Mouse (Mus musculus): Measurements from ENCODE around the gene Rnf216.
"Not testable (repeated sequence)": the region's sequence is repeated elsewhere in the genome, so short reads cannot be mapped to it uniquely, and the experiment has no call there.

The Rnf216 gene

DNA sequence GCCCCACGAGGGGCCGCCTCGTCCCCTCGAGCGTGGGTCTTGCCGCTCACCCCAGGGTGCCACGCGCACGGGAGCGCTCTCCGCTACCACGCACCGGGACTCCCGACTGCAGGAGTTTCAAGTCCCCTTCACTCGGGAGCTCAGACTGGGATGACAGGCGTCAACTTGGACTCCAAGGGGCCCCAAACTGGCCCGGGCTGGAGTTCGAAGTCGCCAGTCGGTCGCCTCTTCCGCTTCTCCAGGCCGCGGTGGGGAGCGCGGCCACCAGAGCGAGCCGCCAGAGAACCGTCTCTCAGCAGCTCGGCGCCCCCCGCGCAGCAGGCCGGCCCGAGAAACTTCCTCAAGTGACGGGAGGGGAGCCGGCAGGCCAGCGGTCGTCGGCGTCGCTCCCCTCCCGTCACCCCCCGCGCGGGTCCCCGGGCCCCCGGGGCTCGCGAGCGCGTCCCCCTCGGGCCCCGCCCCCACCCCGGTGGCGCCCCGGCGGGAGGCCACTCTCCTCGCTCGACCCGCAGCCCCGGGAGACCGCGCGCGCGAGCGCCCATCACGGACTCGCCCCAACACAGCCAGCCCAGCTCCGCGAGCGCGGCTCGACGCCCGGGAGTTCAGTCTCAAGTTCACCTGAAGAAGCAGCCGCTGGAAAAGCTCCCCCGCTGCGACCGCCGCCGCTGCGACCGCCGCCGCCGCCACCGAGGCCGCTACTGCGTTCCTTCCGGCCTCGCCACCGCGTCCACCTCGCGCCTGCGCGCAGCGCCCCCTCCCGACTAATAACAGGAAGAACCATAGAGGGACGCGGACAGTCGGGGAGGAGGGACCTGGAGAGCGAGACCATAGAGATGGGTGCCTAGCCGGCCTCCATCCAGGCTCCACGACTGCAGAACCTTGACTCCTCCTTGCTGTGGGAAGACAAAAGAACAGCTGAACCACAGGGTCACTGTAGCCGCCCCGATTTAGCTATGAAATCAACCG lies at the start of gene Rnf216:
Rnf216 (minus strand) TSS at position 714 of the 966 bp plus-strand sequence.
- peak; percentile 93 to 96 for DNase-seq

- no peak for DNase-seq
These were observed 42.7 kb upstream of the Rnf216 start for GRCm38 (mm10) chr5:143155534-143155933.

GRCm38 (mm10) chr5:143153756-143154155 lies 41.0 kb upstream of the Rnf216 start:
- peak in 1 of 2 experiments; percentile 10 for DNase-seq

GRCm38 (mm10) chr5:143150044-143150443 lies 37.2 kb upstream of the Rnf216 start:
- DNase-seq, result no peak

DNA sequence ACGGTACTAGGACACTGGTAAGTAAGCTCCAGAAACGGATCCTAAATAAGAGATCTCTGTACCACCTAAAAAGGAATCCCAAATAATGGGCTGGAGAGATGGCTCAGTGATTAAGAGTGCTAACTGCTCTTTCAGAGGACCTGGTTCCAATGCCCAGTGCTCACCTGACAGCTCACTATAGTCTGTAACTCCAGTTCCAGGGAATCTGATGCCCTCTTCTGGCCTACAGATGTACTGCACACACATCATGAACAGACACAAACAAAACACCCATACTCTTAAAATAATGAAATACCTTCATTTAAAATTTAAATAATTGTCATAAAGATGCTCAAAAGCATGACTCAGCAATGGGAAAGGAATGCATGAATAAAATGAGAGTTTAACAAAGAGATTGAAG lies 36.7 kb upstream of the Rnf216 start:
- DNase-seq, result no peak

- no peak for DNase-seq
These were observed 35.9 kb upstream of the Rnf216 start for GRCm38 (mm10) chr5:143148661-143149060.

- DNase-seq, result no peak
These were observed 34.7 kb upstream of the Rnf216 start, which contains the start of gene Olfr718-ps1 for GRCm38 (mm10) chr5:143147481-143147880. Gene Olfr718-ps1 (minus strand): TSS chr5:143147581.

- no peak for DNase-seq
These were observed 24.8 kb upstream of the Rnf216 start for GRCm38 (mm10) chr5:143137580-143137979.

GRCm38 (mm10) chr5:143135042-143135441 lies 22.2 kb upstream of the Rnf216 start:
- DNase-seq, result no peak

GRCm38 (mm10) chr5:143134216-143135010 lies 21.6 kb upstream of the Rnf216 start:
- DNase-seq, result not testable (repeated sequence)

DNA sequence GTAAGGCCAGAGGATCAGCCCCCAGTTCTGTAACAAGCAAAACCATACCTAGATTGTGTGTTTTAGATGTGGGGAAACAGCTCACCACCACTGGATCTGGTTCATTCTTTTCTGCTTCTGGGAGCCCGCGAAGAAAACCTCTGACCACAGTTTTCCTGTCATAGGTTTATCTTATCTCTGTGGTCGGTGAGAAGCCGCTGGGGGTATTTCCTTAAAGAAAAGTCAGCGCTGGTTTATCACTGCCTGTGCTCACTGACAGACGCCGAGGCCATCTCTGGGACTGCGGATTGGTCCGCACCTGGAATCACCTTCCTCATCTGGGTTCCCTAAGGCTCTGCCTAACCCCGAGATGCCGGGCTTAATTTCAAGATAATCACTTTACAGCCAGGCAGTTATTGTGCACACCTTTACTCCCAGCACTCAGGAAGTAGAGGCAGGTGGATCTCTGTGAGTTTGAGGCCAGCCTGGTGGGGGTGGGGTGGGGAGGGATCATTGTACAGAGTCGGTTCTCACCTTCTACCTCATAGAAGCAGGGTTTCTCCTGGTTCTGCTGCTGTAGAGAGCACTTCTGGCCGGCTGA lies 20.2 kb upstream of the Rnf216 start:
- DNase-seq, result no peak

DNA sequence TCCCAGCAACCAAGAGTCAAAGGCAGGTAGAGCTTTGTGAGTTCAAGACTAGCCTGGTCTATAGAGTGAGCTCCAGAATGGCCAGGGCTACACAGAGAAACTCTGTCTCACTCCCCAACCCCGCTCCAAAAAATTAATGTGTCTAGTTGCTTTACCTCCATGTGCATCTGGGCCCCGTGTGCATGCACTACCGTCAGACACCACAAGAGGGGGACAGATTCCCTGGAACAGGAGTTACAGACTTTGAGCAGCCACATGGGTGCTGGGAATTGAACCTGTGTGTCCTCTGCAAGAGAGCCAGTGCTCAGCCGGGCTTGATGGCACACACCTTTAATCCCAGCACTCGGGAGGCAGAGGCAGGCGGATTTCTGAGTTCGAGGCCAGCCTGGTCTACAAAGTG lies 17.5 kb upstream of the Rnf216 start:
- peak in 1 of 2 experiments; percentile 12 for DNase-seq

DNA sequence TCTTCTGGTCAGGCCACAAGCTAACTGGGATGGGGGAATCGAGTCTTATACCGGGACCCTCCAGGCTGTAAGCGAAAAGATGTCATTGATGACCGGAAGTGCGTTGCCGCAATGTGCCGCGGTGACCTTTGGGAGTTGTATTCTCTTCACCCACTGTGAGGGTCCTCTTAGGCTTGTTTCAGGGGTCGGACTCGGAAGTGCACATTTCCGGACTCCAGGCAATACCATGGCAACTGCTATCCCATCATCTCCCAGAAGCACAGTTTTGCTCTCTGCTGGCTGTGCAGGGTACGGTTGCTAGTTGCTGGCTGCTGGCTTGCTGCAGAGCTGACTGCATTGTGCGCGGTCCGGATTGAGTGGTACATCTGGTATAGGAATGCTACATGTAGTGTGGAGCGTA lies 16.3 kb upstream of the Rnf216 start:
- no peak for DNase-seq

- DNase-seq, result no peak
These were observed 15.0 kb upstream of the Rnf216 start for GRCm38 (mm10) chr5:143127837-143128236.

DNA sequence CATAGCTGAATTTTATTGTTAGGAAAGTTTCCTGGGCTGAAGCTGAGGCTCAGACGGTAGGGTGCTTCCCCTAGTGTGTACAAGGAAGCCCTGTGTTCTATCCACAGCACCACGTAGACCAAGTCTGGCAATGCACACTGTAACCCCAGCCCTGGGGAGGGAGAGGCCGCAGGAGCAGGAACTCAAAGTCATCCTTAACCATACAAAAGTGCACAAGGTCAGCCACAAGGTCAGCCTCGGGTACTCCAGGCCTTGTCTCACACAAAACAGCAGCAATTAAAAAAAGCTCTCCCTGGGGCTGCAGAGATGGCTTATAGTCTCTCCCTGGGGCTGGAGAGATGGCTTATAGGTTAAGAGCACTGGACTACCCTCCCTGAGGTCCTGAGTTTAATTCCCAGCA lies 14.1 kb upstream of the Rnf216 start:
- no peak for DNase-seq

DNA sequence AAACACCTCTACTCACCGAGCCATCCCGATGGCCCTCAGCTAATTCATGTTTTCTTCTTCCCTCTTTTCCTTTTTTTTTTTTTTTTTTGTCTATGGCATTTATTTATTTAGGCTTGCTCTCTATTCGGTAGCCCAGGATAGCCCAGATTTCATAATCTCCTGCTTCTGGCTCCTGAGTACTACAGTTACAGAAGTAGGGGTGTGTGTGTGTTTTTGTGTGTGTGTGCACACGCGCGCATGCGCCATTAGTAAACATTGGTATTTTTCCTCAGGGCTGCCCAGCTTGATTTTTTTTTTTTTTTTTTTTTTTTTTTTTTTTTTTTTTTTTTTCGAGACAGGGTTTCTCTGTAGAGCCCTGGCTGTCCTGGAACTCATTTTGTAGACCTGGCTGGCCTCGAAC lies 13.3 kb upstream of the Rnf216 start:
- no peak for DNase-seq

DNA sequence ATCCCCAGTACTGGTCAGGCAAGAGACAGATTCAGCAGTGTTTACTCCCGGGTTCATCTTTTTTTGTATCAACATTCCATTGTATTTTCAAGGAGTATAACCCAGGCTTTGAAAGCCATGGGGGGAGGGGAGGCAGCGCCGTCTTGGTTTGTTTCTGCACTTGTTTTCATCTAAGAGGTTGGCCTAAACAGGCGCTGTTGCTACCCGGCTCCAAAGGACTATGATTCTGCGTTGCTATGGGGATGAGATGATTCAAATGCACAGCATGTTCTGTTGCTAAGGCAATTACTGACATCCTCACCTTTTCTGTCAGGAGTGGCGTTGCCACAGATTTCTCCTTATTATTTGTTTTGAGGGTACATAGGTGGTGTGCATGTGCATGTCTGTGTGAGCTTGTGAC lies 12.8 kb upstream of the Rnf216 start:
- no peak for DNase-seq

DNA sequence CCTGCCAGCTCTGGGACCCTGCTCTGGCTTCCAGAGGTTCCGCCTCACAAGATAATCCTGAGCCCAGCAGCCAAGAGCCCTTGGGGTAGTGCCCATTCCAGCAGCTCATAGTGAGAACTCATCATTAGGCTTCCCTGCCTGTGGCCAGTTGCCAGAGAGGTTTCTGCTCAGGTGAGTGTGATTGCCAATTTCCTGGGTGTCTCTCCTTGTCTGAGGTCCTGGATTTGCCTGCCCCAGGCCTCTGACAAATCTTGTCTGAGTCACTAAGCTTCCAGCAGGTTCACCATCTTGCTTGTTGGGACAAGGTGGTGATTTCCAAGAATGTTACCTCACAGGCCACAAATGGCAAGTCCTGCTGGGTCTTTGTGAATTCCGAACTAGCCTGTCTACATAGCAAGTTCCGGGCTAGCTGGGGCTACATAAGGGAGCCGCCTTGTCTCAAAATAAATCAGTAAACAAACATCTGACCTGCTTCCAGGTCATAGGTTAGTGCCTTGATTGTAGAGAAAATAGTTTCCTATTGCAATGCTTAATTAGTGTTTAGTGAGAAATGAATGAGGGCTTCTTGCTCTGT lies 12.1 kb upstream of the Rnf216 start:
- DNase-seq, result no peak

DNA sequence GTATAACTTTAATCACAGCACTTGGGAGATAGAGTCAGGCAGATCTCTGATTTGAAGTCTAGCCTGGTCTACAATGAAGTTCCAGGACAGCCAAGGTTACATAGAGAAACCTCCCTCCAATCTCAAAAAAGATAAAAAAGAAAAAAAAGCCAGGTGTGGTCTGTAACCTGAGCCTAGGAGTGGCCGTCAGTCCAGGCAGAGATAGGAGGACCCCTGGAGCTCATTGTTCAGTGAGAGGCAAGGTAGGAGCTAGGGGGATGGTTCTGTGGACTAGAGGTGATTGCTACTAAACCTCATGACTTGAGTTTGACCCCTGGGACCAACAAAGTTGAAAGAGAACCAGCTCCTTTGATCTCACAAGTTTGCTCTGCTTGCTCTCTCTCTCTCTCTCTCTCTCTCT lies 9.9 kb upstream of the Rnf216 start:
- DNase-seq, result no peak

DNA sequence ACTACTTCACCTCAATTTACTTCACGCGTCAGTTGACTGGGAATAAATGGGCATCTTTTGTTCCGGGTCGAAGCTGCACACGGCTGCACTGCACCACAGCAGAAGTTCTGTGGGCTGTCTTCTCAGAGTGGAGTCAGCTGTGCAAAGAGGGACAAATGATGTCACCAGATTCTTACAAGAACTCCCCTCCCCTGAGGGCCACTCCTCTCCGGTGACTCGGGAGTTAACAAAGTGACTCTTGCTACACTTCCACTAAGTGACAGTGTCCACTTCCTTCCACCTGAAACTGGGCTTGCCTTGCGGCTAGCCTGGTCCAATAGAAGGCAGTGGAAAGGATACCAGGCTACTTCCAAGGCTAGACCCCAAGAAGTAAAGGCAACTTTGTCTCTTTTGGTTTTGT lies 9.3 kb upstream of the Rnf216 start:
- DNase-seq, result no peak

DNA sequence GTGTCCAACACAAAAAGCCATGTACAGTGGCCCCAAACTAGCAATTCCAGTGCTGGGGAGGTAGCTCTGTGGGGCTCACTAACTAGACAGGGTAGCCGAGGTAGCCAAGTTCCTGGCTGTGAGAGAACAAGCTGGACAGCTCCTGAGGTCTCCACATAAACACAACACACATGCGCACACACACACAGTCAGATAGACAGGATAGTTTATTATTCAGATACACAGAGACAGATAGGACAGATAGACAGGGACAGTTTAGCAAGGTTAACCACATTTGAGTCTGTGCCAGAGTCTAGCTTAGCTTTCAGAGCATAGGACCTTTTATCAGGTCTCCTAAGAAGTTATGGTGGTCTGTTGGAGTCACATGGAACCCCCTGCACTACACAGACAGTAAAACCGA lies 6.0 kb downstream of the Rnf216 start:
- DNase-seq, result no peak

- no peak for DNase-seq
These were observed 9.6 kb downstream of the Rnf216 start for GRCm38 (mm10) chr5:143103231-143103630.

DNA sequence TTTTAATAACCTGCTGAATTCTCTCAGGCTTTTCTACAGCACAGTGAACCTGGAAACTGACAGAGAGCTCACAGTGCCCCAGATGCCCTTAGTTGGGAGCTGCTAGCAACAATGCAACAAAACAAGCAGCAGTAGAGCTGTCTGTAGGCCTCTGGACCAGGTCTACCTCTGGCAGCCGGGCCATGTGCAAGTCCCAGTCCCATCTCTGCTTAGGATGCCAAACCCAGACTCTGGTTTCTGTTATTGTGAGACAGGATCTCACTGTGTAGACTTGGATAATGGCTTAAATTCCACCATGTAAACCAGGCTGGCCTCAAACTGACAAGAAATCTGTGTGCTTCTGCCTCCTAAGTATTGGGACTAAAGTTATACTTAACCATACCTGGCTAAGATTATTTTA lies 11.2 kb downstream of the Rnf216 start:
- no peak for DNase-seq
